Mouse (Mus musculus) splenic B cell, adult 2 months (primary cell): ENCODE data around the gene Scnn1g.

Experiments used
- DNase-seq: peaks from one replicate; pipeline ENCODE4 v3.0.0-alpha.2; 2011; ENCODE audit warnings: low read depth, low spot score
- H3K27me3 ChIP-seq: 2 replicates; pipeline ENCODE4 v1.6.1; 2012; ENCODE audit warnings: mild to moderate bottlenecking, low read length, moderate library complexity, mixed read lengths; ENCODE audit not compliant: control insufficient read depth, poor library complexity, insufficient read depth, severe bottlenecking
- H3K36me3 ChIP-seq: 2 replicates; pipeline ENCODE4 v1.6.1; 2012; ENCODE audit warnings: mild to moderate bottlenecking, low read length, moderate library complexity, mixed read lengths; ENCODE audit not compliant: control insufficient read depth, poor library complexity, insufficient read depth, severe bottlenecking

Scnn1g gene

GRCm38 (mm10) chr7:121805811-121806496 is 71.7 kb downstream of the Scnn1g start:
- no peaks in the 10 kb centered on the region for H3K27me3 ChIP-seq
- H3K36me3 ChIP-seq = no peaks in the 10 kb centered on the region
- DNase-seq = no peak

- no peaks in the 10 kb centered on the region for H3K27me3 ChIP-seq
- DNase-seq = no peak
- no peaks in the 10 kb centered on the region for H3K36me3 ChIP-seq
Observed at GRCm38 (mm10) chr7:121807726-121808580, 73.7 kb downstream of the Scnn1g start.
